Mouse (Mus musculus): ENCODE measurements around the gene Qser1.

The Qser1 gene

GRCm38 (mm10) chr2:104816371-104816827, at the start of gene Qser1:
Gene Qser1 (minus strand): TSS chr2:104816760.
- in situ Hi-C loops (cut with MboI, MseI) = loop anchor here (5.0 kb wide), 1 partner anchor 866 kb away; no protein-coding TSS in a partner anchor

DNA sequence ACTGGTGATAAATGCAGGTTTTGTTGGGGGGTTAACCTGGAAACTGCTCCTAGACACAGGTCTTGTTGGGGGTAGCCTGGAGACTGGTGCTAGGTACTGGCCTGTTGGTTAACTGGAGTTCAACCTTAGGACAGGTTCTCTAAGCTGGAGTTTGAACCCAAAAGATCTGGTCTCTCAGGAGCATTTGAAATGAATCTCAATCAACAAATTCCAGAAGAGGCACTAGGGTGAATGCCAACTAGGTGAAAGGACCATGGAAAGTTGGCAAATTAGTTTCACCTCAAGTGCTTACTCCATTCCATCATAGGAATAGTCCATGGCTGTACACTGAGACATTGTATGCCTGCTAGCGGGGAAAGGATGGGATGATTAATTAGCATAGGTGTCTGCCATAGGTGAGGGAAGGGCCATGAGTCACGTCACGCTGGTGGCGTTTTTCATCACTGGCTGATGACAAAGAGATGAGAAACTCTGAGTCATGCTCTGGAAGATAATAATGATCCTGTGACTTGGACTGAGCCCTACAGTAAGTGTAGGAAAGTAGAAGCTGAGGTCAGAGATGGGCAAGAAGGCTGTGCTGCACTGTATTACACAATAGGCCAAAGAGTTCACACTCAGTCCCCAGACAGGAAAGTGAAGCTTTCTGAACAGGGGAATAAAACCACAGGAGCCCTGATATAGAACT, 47.8 kb upstream of the Qser1 start:
- in situ Hi-C loops (cut with MboI, MseI) = loop anchor here (25.0 kb wide), 1 partner anchor 1202 kb away; no protein-coding TSS in a partner anchor

DNA sequence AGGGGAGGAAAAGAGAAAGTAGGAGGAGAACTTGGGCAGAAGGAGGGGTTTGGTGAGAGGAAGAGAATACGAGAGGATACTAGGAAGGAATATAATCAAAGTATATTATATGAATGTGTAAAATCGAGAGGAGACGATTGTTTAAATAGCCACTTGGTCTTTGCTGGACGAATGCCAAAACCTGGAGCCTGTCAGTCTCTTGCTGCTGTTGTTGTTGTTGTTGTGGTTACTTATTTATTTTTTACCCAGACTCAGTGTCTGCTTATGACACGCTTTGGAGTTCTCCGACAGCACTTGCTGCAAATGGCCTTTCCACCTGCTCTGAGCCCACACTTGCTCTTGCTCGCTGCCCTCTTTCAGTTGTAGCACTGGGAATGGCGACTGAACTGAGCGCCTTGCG, 43.9 kb upstream of the Qser1 start:
- in situ Hi-C loops (cut with MboI, MseI) = loop anchor here (25.0 kb wide), 1 partner anchor 1198 kb away; no protein-coding TSS in a partner anchor

DNA sequence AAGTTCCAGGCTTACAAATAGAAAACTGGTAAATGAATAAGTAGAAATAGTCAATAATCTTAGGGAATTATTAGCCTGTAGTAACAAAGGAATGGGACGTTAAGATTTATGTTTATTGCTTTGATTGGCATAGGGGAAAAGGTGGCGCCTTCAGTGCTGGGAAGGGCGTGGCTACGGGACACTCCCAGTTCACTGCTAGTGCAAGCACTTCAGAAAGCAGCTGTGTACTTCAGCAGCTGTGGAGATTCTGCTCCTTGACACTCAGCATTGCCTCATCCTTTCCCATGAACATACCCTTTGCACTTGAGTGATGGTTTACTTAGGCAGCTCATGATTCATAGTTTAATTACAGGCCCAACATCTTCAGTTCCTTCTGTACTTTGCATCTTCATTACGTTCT, 42.5 kb upstream of the Qser1 start:
- in situ Hi-C loops (cut with MboI, MseI) = loop anchor here (25.0 kb wide), 1 partner anchor 1197 kb away; no protein-coding TSS in a partner anchor

DNA sequence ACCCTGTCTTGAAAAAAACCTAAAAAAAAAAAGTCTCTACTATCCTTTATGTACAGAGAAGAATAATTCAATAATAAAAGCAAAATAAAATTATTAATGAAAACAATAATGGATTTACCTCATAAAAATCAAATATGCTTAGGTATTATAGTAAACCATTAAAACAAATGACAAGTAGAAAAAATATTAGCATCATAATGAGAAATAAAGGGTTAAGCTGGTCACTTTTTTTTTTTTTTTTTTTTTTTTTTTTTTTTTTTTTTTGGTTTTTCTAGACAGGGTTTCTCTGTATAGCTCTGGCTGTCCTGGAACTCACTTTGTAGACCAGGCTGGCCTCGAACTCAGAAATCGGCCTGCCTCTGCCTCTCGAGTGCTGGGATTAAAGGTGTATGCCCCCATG, 41.5 kb upstream of the Qser1 start:
- in situ Hi-C loops (cut with MboI, MseI) = loop anchor here (25.0 kb wide), 1 partner anchor 1196 kb away; no protein-coding TSS in a partner anchor

GRCm38 (mm10) chr2:104856218-104856617, 39.7 kb upstream of the Qser1 start:
- in situ Hi-C loops (cut with MboI, MseI) = loop anchor here (25.0 kb wide), 1 partner anchor 1194 kb away; no protein-coding TSS in a partner anchor

DNA sequence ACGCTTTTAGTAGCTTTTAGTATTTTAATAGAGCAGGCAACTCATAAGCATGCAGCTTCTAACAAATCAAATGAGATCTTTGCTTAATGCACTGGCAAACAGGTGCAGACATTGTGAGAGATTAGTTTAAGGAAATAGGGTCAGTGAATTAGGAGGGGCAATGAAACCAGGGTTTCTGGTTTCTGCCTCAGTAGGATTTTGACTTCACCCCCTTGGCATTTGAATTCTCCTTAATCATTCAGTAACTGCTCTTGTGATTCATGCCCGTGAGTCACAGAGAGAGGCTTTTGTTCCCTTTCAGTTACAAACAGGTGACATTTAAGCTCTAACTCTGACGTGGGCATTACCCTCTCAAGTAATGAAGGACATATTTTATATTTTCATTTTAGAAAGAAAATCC, 39.2 kb upstream of the Qser1 start:
- in situ Hi-C loops (cut with MboI, MseI) = loop anchor here (25.0 kb wide), 1 partner anchor 1193 kb away; no protein-coding TSS in a partner anchor

DNA sequence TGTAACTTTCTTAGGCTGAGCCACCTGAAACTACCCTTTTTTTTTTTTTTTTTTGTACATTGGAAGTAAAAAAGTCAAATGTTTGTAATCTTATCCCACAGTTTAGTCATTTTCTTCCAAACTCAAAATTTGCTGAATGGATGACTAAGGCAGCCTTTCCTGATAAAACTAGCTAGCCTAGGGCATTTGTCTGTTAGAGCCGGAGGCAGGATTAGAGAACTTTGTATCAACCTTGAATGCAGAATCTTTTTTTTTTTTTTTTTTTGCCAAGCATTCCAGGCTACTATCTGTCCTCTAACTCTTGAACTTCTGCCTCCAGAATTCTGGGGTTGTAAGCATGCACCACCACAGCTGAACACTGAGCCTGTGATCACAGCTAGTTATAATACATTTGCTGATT, 38.3 kb upstream of the Qser1 start:
- in situ Hi-C loops (cut with MboI, MseI) = loop anchor here (25.0 kb wide), 1 partner anchor 1193 kb away; no protein-coding TSS in a partner anchor

GRCm38 (mm10) chr2:104852546-104852945, 36.0 kb upstream of the Qser1 start:
- in situ Hi-C loops (cut with MboI, MseI) = loop anchor here (25.0 kb wide), 1 partner anchor 1190 kb away; no protein-coding TSS in a partner anchor

- in situ Hi-C loops (cut with MboI, MseI) = loop anchor here (25.0 kb wide), 1 partner anchor 1189 kb away; no protein-coding TSS in a partner anchor
Measured at GRCm38 (mm10) chr2:104851686-104852085, 35.1 kb upstream of the Qser1 start.

- in situ Hi-C loops (cut with MboI, MseI) = loop anchor here (25.0 kb wide), 1 partner anchor 1188 kb away; no protein-coding TSS in a partner anchor
Measured at GRCm38 (mm10) chr2:104849991-104850359, 33.4 kb upstream of the Qser1 start.

GRCm38 (mm10) chr2:104849276-104849990, 32.9 kb upstream of the Qser1 start, which contains the start of gene Prrg4:
Gene Prrg4 (minus strand): TSS chr2:104849876.
- in situ Hi-C loops (cut with MboI, MseI) = no loop called here

DNA sequence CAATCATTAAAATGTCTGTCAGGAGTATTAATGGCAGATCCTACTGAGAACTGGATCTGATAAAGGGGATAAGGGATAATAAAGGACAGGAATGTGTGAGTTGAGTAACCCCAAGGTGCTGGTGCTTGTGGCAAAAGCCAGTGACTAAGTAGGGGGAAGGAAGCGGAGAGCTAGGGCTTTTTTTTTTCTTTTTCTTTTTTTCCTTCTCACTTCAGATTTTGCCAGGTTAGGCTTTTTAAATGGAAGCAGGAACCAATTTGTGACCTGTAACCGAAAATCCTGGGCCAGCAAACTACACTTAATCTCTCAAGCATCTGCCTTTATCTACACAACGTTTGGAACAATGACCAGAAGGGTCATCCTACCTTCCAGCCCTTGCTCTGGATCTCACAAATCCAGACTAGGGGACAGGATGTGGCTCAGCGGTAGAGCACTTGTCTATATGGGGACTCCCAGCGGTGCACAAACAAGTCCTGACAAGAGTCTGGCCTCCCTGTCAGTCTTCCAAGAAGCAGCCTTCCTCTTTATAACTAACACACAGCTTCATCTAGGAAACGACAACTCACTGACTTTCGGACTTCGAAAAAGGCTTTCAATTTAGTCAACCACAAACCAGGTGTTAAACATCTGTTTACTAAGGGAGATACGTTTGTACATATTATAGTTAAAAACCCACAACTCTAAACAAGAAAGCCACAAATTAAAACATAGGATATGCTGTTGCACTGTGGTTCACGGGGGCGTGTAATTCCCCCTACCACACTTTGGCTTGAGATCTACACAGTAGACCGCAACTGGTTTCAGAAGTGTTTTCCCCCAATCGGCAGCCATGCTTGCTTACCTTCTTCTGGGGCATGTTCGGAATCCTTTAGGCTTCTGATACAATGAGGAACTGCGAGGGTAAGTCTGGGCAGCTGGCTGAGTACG, 31.9 kb upstream of the Qser1 start:
- in situ Hi-C loops (cut with MboI, MseI) = no loop called here

- in situ Hi-C loops (cut with MboI, MseI) = no loop called here
Measured at GRCm38 (mm10) chr2:104847645-104848044, 31.1 kb upstream of the Qser1 start.

DNA sequence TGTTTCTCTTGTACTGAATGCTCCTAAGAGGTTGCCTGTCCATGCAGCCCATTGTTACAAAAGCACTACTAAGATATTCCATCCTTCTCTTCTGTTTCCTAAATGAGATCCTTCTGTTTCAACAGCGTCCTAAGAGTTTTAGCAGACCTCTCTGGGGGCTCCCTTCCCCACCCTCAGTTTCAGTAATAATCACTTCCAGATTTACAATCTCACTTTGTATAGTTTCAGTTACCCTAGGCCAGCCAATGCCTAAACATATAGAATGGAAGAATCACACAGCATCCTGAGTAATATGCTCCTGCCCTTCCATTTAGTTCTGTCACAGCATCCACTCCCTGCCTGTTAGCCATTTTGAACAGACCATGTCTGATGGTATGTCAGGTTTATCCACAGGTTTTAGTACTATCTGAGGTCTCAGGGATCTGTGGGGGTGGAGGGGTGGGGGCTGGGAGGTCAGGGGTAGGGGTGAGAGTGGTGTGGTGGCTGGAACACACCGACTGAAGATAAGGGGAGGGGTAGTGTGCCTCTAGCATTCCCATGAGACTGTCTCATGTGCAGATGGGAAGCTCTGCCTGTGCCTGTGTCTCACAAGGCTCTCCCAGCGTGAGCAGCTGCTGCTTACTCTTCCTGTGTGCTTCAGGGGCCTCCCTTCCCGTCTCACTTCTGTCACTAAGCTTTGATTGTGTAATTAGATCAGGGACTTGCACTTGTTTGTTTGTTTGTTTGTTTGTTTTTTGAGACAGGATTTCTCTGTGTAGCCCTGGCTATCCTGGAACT, 30.3 kb upstream of the Qser1 start:
- in situ Hi-C loops (cut with MboI, MseI) = no loop called here

GRCm38 (mm10) chr2:104842559-104842958, 26.0 kb upstream of the Qser1 start:
- in situ Hi-C loops (cut with MboI, MseI) = no loop called here

- in situ Hi-C loops (cut with MboI, MseI) = no loop called here
Measured at GRCm38 (mm10) chr2:104841736-104842135, 25.2 kb upstream of the Qser1 start.

DNA sequence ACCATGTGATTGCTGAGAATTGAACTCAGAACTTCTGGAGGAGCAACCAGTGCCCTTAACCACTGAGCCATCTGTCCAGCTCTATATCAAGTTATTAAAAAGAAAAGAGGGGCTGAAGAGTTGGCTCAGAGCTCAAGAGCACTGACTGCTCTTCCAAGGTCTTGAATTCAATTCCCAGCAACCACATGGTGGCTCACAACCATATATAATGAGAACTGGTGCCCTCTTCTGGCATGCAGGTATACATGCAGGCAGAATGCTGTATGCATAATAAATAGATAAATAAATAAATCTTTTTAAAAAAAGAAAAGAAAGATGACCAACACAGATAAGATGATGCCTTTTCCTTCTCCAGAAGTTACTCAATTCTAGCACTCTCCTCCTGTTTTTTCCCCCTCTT, 24.4 kb upstream of the Qser1 start:
- in situ Hi-C loops (cut with MboI, MseI) = no loop called here

GRCm38 (mm10) chr2:104832486-104832885, 15.9 kb upstream of the Qser1 start:
- in situ Hi-C loops (cut with MboI, MseI) = no loop called here

DNA sequence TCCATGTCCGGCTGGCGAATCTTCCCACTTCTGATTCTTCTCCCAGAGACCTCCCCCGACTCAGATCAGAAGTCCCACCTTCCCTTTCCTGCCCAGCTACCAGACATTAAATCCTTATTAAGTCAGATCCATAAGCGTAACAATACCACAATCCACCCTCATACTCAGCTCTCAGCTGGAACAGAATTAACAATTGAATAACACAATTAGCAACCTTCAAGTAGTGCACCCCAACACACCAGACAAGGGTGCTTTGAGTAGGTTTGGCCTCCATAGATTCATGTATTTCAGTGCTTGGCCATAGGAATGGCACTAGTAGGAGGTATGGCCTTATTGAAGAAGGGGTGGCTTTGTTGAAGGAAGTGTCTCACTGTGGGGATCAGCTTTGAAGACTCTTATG, 9.6 kb upstream of the Qser1 start:
- in situ Hi-C loops (cut with MboI, MseI) = no loop called here

Data from T-helper 1 cell (primary cell).